Mouse (Mus musculus): ENCODE measurements around the gene Cpne6. TPM values are rescaled to one million over a fixed set of nuclear protein-coding genes. Genes with fewer than 3 reads are reported as not detected.

Gene Cpne6
- total and polyA plus RNA-seq, 3 experiments = not detected

GRCm38 (mm10) chr14:55477421-55477820, 32.8 kb upstream of the Cpne6 start:
- H3K4me1 ChIP-seq (ENCODE audit: control insufficient read depth in 1 of 2, insufficient read depth in 2 of 2) = peaks cover 6 to 23% of the 10 kb centered on the region in 2 experiments
- no peaks in the 10 kb centered on the region for H3K27me3 ChIP-seq (replicated peaks)
- no peaks in the 10 kb centered on the region for H3K9me3 ChIP-seq (replicated peaks; ENCODE audit: low read length)
- peaks cover 6 to 26% of the 10 kb centered on the region in 2 experiments for H3K36me3 ChIP-seq (replicated peaks in 1 of 2; ENCODE audit: control insufficient read depth in 1 of 2, insufficient read depth in 1 of 2, low read length in 1 of 2)
- no peak overlapping the region for H3K9ac ChIP-seq (ENCODE audit: insufficient read depth, low read depth)
- H3K27ac ChIP-seq (ENCODE audit: insufficient read depth, low read depth) = no peak overlapping the region
- in situ Hi-C loops (cut with MboI; ENCODE audit: low pct_ligation_motif_present, low pct_unique_long_range_greater_than_20kb, low sequenced_read_pairs) (no loop called here), dilution Hi-C loops (cut with MboI; ENCODE audit: extremely low pct_ligation_motif_present, extremely low pct_unique_long_range_greater_than_20kb, low sequenced_read_pairs) (no loop called here)
- no peak for DNase-seq (ENCODE audit: extremely low read depth)
- no peak overlapping the region for H3K4me2 ChIP-seq (ENCODE audit: insufficient read depth, low read depth, poor library complexity, severe bottlenecking)
- no peak for TF ChIP-seq ZNF384 (IDR thresholded peaks at IDR 0.05; ENCODE audit: low read depth, low read length)
- no peak for TF ChIP-seq NRF1 (IDR thresholded peaks at IDR 0.05; ENCODE audit: low read depth, low read length)
- TF ChIP-seq RCOR1 (conservative IDR thresholded peaks at IDR 0.05; ENCODE audit: low read depth, low read length) = no peak
- no peak for TF ChIP-seq HCFC1 (IDR thresholded peaks at IDR 0.05; ENCODE audit: low read depth, low read length)
- no peak for TF ChIP-seq POLR2A (IDR thresholded peaks at IDR 0.05; ENCODE audit: low read depth, low read length)
- no peak for TF ChIP-seq CTCF (conservative IDR thresholded peaks at IDR 0.05 in 1 of 2, IDR thresholded peaks at IDR 0.05 in 1 of 2; ENCODE audit: low read depth in 2 of 2, low read length in 2 of 2)
- no peak for TF ChIP-seq UBTF (IDR thresholded peaks at IDR 0.05; ENCODE audit: low read depth, low read length)
- TF ChIP-seq BHLHE40 (IDR thresholded peaks at IDR 0.05; ENCODE audit: low read depth, low read length) = no peak
- TF ChIP-seq ZKSCAN1 (IDR thresholded peaks at IDR 0.05; ENCODE audit: borderline replicate concordance, low read depth, low read length) = no peak
- TF ChIP-seq ZC3H11A (IDR thresholded peaks at IDR 0.05; ENCODE audit: low read depth, low read length) = no peak
- TF ChIP-seq MAFK (IDR thresholded peaks at IDR 0.05; ENCODE audit: insufficient replicate concordance, low read length) = no peak
- no peak for TF ChIP-seq TCF12 (IDR thresholded peaks at IDR 0.05; ENCODE audit: low read depth, low read length)
- TF ChIP-seq JUN (IDR thresholded peaks at IDR 0.05; ENCODE audit: insufficient read depth, low read depth, low read length) = no peak
- no peak for TF ChIP-seq SMC3 (IDR thresholded peaks at IDR 0.05; ENCODE audit: low read depth, low read length)
- no peak for TF ChIP-seq MEF2A (IDR thresholded peaks at IDR 0.05; ENCODE audit: borderline replicate concordance, low read depth, low read length)
- TF ChIP-seq MAX (IDR thresholded peaks at IDR 0.05; ENCODE audit: low read length) = no peak
- no peak for TF ChIP-seq MXI1 (IDR thresholded peaks at IDR 0.05; ENCODE audit: low read depth, low read length)
- no peak for TF ChIP-seq MYC (IDR thresholded peaks at IDR 0.05; ENCODE audit: low read depth, low read length)
- TF ChIP-seq E2F4 (IDR thresholded peaks at IDR 0.05; ENCODE audit: insufficient replicate concordance, low read depth, low read length) = no peak
- H3K4me3 ChIP-seq (replicated peaks in 1 of 3; ENCODE audit: low read depth in 2 of 3, low read length in 2 of 3, poor library complexity in 1 of 3) = no peak overlapping the region
- 0 out of 2 replicates have a peak, but pooled peaks cover 2% of the 10 kb centered on the region for H3K79me2 ChIP-seq (replicated peaks; ENCODE audit: control insufficient read depth, extremely low read depth, insufficient read depth, poor library complexity, severe bottlenecking)

- in situ Hi-C loops (cut with MboI; ENCODE audit: low pct_ligation_motif_present, low pct_unique_long_range_greater_than_20kb, low sequenced_read_pairs) = no loop called here
These were observed 32.4 kb upstream of the Cpne6 start for GRCm38 (mm10) chr14:55477829-55478228.

More at GRCm38 (mm10) chr14:55477829-55478228, 32.4 kb upstream of the Cpne6 start:
- 0 out of 2 replicates have a peak, but pooled peaks cover 2% of the 10 kb centered on the region for H3K79me2 ChIP-seq (replicated peaks; ENCODE audit: control insufficient read depth, extremely low read depth, insufficient read depth, poor library complexity, severe bottlenecking)
- TF ChIP-seq JUND (conservative IDR thresholded peaks at IDR 0.05; ENCODE audit: low read depth, low read length) (no peak), MYC (IDR thresholded peaks at IDR 0.05; ENCODE audit: low read depth, low read length) (no peak), BHLHE40 (IDR thresholded peaks at IDR 0.05; ENCODE audit: low read depth, low read length) (no peak), USF2 (conservative IDR thresholded peaks at IDR 0.05; ENCODE audit: low read depth, low read length) (no peak), MAX (IDR thresholded peaks at IDR 0.05; ENCODE audit: low read length) (no peak)
- H3K4me1 ChIP-seq (ENCODE audit: control insufficient read depth in 1 of 2, insufficient read depth in 2 of 2) = peaks cover 6 to 23% of the 10 kb centered on the region in 2 experiments
- no peak for DNase-seq (ENCODE audit: extremely low read depth)
- H3K27me3 ChIP-seq (replicated peaks) = no peaks in the 10 kb centered on the region
- H3K9ac ChIP-seq (ENCODE audit: insufficient read depth, low read depth) = no peak overlapping the region
- no peak overlapping the region for H3K27ac ChIP-seq (ENCODE audit: insufficient read depth, low read depth)
- peaks cover 6 to 26% of the 10 kb centered on the region in 2 experiments for H3K36me3 ChIP-seq (replicated peaks in 1 of 2; ENCODE audit: control insufficient read depth in 1 of 2, insufficient read depth in 1 of 2, low read length in 1 of 2)
- H3K9me3 ChIP-seq (replicated peaks; ENCODE audit: low read length) = no peaks in the 10 kb centered on the region
- H3K4me2 ChIP-seq (ENCODE audit: insufficient read depth, low read depth, poor library complexity, severe bottlenecking) = peak overlapping the region; percentile 77; the same call in 1 of the 2 replicates
- H3K4me3 ChIP-seq (replicated peaks in 1 of 3; ENCODE audit: low read depth in 2 of 3, low read length in 2 of 3, poor library complexity in 1 of 3) = peak overlapping the region in 1 of 3 experiments; percentile 79
- dilution Hi-C loops (cut with MboI; ENCODE audit: extremely low pct_ligation_motif_present, extremely low pct_unique_long_range_greater_than_20kb, low sequenced_read_pairs) = no loop called here
